Mouse (Mus musculus): Measurements from ENCODE around the gene Tpcn1.

The Tpcn1 gene

DNA sequence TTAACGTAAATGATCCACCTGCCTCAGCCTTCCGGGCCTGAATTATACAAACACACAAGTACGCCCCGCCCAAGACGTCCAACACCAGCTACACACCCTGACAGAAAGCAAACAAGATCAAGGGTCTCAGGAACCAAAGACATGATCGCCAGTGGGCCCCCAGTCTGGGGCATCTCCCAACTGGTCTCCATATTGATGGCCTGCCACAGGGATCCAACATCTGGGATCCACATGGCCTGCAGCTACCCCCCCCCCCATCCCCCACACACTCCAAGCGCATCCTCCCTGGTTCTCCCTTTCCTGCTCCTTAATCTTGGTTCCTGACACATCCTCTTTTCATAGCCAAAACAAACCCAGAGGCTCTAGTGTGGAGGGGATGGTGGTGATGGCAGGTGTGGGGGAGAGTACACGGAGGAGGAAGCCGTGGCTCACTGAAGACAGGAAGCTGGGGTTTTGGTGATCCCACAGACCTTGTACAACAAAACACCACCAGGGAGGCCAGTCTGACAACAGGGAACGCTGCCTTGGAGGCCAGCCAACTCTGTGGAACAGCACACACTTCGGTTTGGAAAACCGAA lies 9.9 kb downstream of the Tpcn1 start:
- peak; percentile 82 to 85 for DNase-seq

- DNase-seq, result peak; percentile 62 to 88
Measured at GRCm38 (mm10) chr5:120577935-120578441, 10.5 kb downstream of the Tpcn1 start.

DNA sequence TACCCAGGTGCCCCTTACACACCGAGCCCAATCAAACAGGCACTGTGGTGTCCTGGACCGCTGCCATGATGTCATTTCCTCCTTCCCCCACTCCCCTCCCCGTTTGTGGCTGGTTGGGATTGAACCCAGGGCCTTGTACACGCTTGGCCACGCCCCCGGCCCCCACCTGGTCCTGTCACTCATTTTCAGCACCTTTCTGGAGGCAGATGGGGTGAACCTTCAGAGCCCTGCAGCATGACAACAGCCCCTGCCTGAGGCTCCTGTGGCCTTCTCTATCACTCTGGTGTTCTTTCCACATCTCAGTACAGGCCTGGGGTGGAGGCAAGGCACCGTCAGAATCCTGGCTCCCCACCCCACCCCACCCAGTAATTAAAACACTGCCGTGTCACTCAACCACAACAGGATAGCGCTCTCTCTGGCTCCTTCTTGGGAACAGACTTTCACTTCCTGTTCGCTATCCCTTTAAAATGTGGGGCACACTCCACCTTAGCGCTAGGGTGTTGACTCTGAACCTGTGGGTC lies 11.6 kb downstream of the Tpcn1 start:
- no peak for DNase-seq

- DNase-seq, result no peak
Measured at GRCm38 (mm10) chr5:120574469-120575063, 13.9 kb downstream of the Tpcn1 start.

- peak; percentile 60 to 84 for DNase-seq
Measured at GRCm38 (mm10) chr5:120571056-120571740, 17.3 kb downstream of the Tpcn1 start.

- no peak for DNase-seq
Measured at GRCm38 (mm10) chr5:120570289-120570897, 18.1 kb downstream of the Tpcn1 start.

DNA sequence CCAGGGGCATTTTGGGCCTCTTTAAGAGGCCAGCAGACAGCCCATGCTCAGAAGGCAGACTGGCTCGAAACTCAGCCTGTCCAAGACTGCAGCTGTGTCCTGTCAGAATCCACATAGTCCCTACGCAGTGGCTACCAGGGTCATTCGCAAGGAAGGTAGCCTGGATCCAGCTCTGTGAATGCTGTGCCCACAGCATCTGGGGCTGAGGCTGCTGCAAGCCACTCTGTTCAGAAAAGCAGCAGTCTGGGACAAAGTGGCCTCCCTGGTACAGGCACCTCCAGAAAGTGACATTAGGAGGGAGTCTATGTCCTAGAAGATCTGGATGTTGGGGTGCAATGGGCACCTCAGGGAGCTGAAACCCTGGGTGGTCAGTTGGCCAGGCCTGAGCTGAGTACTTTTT lies 18.7 kb downstream of the Tpcn1 start:
- DNase-seq, result no peak

DNA sequence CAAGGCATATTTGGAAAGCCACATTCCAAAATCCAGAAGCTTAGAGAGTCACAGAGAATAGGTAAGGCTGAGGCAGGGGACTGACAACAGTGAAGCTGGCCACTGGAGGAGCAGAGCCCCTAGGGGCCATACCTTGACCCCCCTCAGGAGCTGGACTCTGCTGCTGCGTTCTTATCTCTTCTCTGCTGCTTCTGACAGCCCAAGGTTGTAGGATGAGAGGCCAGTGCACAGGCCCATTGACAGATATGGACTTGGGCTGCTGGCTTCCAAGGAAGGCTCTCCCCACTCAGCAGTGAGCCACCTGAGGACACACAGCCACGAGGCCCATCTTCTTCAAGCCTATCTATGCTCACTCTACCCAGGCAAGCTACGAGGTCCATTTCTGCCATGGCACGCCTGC lies 19.5 kb downstream of the Tpcn1 start:
- DNase-seq, result no peak

GRCm38 (mm10) chr5:120568336-120568768 lies 20.1 kb downstream of the Tpcn1 start:
- DNase-seq, result no peak

DNA sequence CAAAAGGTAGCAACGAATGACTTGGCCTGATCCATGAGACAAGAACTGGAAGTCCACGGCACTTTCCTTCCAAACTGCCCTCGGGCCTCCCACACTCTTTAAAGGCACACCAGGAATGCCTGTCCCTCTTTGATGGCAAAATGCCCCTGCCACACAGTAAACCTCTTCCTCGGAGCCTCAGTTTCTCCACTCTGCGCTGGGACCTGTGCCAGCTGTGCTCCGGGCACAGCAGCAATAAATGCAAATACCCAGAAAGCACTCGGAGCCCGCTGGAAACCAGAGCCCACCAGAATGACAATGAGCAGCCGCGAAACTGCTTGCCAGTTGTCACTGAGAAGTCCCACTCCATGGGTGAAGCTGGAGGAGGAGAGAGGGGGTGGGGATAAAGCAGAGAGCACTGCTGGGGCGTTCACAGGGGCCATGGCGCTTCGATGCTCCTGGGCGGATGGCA lies 20.7 kb downstream of the Tpcn1 start:
- DNase-seq, result no peak

DNA sequence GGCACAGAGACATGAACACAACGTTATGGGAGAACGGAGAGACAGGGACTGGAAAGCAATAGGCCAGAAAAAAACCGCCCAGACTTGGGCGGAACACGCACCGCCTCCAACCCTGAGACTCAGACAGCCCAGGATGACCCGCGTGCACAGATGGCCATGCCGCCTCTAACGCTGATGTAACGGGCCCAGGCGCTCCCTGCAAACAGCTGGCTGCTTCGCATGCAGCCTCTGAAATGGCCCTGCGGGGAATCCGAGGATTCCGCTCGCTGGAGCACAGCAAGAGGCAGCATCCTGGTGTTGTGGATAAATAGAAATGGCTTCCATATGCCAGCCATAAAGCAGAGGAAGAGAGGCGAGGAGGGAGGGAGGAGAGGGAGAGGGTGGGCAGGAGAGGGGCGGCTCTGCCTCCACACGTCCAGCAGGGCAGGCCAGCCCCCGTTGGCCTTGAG lies 21.2 kb downstream of the Tpcn1 start:
- peak; percentile 62 to 87 for DNase-seq

DNA sequence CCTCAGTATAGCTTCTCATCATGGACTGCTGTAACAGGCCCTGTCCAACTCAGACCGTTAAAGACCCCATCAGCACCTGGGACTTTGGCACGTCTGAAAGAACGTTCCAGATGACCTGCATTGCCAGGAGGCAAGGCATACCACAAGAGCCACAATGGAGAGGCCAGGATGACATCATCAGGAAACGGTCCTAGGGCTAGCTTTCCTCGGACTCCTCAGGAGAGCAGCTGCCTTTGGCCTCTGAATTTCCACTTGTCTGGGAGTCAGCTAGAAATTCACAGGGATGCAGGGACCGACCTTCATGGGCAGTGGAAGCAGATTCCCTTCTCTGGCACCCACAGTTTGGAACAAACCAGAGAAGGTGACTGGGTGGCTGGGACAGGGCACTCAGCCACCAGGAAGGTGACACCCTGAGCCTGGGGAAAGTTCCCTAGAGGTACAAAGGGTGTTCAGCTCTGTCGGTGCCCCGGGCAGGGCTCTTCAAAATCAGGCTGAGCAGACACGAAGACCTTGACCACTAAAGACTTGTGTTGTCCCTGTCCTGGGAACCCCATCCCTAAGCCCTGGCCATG lies 21.7 kb downstream of the Tpcn1 start:
- peak in 1 of 2 experiments; percentile 76 for DNase-seq

GRCm38 (mm10) chr5:120566101-120566500 lies 22.4 kb downstream of the Tpcn1 start:
- DNase-seq, result peak; percentile 81 to 90

DNA sequence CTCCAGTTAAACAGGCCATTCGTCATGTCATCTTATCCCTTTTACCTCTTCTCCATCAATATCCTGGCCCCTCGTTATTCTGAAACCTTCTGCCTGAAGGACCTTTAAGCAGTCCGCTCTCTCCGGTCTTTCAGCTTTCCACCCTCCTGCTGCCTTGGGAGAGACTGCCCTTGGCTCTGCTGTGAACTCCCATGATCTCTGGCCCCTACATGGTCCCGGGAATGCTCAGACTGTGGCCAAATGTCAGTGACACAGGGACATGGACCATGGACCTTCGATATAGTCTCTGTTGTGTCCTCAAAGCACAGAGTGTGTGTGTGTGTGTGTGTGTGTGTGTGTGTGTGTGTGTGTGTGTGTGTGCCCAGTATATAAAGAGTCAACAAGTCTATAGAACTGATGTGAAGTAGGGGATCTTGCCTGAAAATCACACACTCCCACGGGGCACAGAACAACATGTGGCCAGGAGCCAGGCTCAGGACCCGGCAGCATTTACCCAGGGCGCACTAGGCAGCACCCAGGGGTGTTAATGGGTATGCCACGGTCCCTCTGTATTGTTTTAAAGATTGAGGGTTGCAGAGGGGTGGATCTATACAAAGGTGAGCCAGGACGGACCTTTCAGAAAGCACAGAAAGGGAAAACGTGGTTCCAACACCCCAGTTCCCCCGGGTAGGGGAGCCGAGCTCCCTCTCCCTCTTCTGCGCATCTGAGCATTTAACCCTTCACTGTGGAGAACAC lies 23.1 kb downstream of the Tpcn1 start:
- peak in 1 of 2 experiments; percentile 69 for DNase-seq

GRCm38 (mm10) chr5:120563914-120564311 lies 24.6 kb downstream of the Tpcn1 start:
- no peak for DNase-seq

DNA sequence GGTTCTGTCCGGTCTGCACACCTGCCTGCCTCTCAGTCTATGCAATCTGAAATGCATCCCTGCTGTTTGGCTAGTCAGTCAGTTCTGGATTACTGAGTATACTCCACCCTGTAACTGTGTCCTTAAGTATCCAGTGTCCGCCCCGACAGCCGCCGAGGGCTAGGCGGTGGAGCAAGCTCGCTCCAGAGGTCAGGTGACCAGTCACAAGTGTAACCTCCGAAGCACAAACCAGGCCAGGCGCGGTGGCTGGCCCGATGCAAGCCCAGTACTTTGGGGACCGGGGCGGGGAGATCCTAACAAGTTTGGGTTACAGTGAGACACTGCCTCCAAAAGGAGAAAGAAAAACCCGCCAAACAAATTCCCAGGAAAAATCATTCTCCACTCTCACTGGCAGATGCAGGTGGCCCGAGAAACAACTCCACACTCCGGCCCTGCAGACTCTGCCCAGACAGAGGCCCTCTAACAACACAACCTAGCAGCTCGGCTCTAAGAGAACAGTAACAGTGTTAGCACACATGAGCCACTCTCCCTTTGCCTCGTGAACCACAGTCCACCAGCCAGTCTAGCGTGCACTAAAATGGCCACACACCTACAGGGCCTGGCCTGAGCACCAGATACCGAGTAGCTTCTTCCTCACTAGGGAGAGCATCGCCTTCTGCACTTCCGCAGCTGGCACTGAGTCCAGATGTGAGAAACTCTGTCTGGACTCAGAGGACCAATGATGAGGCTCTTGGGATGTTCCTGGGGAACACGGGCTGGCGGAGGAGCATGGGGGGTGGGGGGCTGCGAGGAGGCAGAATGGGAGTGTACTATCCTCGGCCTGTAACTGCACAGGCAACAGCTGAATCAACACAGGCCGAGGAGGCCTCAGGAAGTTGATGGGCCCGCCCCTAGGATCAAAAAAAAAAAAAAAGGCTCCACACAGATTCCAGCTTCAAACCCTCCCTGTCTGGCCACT lies 25.2 kb downstream of the Tpcn1 start:
- peak; percentile 86 to 93 for DNase-seq

- peak; percentile 89 to 96 for DNase-seq
Measured at GRCm38 (mm10) chr5:120560616-120561311, 27.7 kb downstream of the Tpcn1 start.

GRCm38 (mm10) chr5:120560129-120560615 lies 28.3 kb downstream of the Tpcn1 start:
- no peak for DNase-seq

DNA sequence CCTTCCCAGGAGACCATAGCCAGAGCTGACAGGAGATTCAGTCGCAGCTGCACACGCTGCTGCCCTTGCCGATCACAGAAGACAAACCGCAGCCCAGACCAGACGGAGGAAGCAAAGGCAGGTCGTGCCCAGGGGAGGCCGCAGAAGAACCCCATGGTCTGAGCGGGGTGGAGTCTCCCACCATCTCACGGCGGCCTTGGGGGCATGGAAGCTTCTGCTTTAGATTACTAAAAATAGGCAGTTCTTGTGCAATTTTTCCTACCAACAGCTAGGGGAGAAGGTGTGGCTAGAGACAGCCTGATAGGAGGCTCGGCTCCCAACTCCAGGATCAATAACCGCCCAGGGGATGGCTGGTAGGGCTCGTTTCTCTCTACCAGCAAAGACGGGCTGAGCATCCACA lies 29.7 kb downstream of the Tpcn1 start:
- DNase-seq, result no peak

GRCm38 (mm10) chr5:120558041-120558440 lies 30.4 kb downstream of the Tpcn1 start:
- no peak for DNase-seq

Data from kidney, postnatal 25 days (tissue).